In genomic region chr2:120539333-120539732, GRCm38 (mm10) we compare ENCODE assay signal across 8 mouse cellular contexts. TPM values are rescaled to one million over a fixed set of nuclear protein-coding genes. Genes with fewer than 3 reads are reported as not detected.
DNase-seq lines count a peak whose midpoint lies in the region; ATAC-seq and TF ChIP-seq lines count a peak whose summit lies in the region.

No protein-coding gene starts in this region.

- no peak for TF ChIP-seq EP300 in stomach, postnatal 0 days (optimal IDR thresholded peaks at IDR 0.05)

- ATAC-seq in hindbrain, embryonic 12.5 days (ENCODE audit: low FRiP score), result peak; percentile 81; the same call in 1 of the 2 replicates
- ATAC-seq in stomach, postnatal 0 days (ENCODE audit: low FRiP score, low TSS enrichment), result no peak
- no peak for ATAC-seq in CD4-positive, CD25-positive, alpha-beta regulatory T cell, adult 4 months

- TF ChIP-seq POLR2A in spleen, adult 2 months (IDR thresholded peaks at IDR 0.05; ENCODE audit: low read depth, low read length), result no peak

- peak; percentile 91 for DNase-seq in heart, adult 11 months
- no peak for DNase-seq in heart, postnatal 25 days (ENCODE audit: low spot score)
- no peak for DNase-seq in spleen, adult 2 months (ENCODE audit: low read depth in 1 of 2, low spot score in 2 of 2)
- no peak for DNase-seq in spleen, postnatal 10 days (ENCODE audit: low spot score in 2 of 2)
- DNase-seq in stomach, postnatal 0 days (ENCODE audit: low spot score), result no peak
- DNase-seq in layer of hippocampus, adult 18-20 months (ENCODE audit: low spot score in 2 of 2), result no peak

- no peaks in the 10 kb centered on the region for H3K27me3 ChIP-seq in spleen, adult 2 months (ENCODE audit: control insufficient read depth, insufficient read depth, low read length)
- H3K27me3 ChIP-seq in hindbrain, embryonic 12.5 days, result no peaks in the 10 kb centered on the region
- H3K27me3 ChIP-seq in stomach, postnatal 0 days (ENCODE audit: control insufficient read depth, insufficient read depth, low read length), result no peaks in the 10 kb centered on the region

- H3K9me3 ChIP-seq in hindbrain, embryonic 12.5 days (replicated peaks), result no peaks in the 10 kb centered on the region
- H3K9me3 ChIP-seq in stomach, postnatal 0 days (ENCODE audit: control insufficient read depth, low read length), result no peaks in the 10 kb centered on the region

- intact Hi-C loops in heart, postnatal 25 days (cut with DNase I), result loop anchor here (5.0 kb wide), 1 partner anchor 38 kb away; no protein-coding TSS in a partner anchor

- H3K4me2 ChIP-seq in hindbrain, embryonic 12.5 days (replicated peaks), result peak overlapping the region; percentile 19; the same call in 1 of the 2 replicates
- H3K4me2 ChIP-seq in stomach, postnatal 0 days (replicated peaks; ENCODE audit: low read depth), result 0 out of 2 replicates have a peak overlapping the region, but pooled peaks have one; percentile 9

- TF ChIP-seq CTCF in spleen, adult 2 months (IDR thresholded peaks at IDR 0.05; ENCODE audit: extremely low read depth, insufficient read depth, insufficient read length, insufficient replicate concordance), result no peak
- TF ChIP-seq CTCF in stomach, postnatal 0 days (IDR thresholded peaks at IDR 0.05; ENCODE audit: low read depth), result no peak

- 45% methylated on average over 3 of the region's 3 CpGs for WGBS in spleen, adult 2 months
- 59% methylated on average over 3 of the region's 3 CpGs for whole genome bisulfite sequencing in hindbrain, embryonic 12.5 days
- WGBS in stomach, postnatal 0 days, result 43% methylated on average over 3 of the region's 3 CpGs

- peaks cover 9% of the 10 kb centered on the region for H3K36me3 ChIP-seq in spleen, adult 2 months (ENCODE audit: control insufficient read depth, insufficient read depth, low read length)
- peaks cover 16% of the 10 kb centered on the region for H3K36me3 ChIP-seq in hindbrain, embryonic 12.5 days
- peaks cover 4% of the 10 kb centered on the region for H3K36me3 ChIP-seq in stomach, postnatal 0 days (ENCODE audit: control insufficient read depth, insufficient read depth, low read length)

- H3K27ac ChIP-seq in spleen, adult 2 months (ENCODE audit: insufficient read depth, low read length), result peak overlapping the region; percentile 86
- H3K27ac ChIP-seq in hindbrain, embryonic 12.5 days, result peak overlapping the region; percentile 62
- H3K27ac ChIP-seq in stomach, postnatal 0 days (replicated peaks), result peak overlapping the region; percentile 41; the same call in 1 of the 2 replicates

- no peaks in the 10 kb centered on the region; the same call in 1 of the 2 replicates for H3K4me1 ChIP-seq in spleen, adult 2 months (ENCODE audit: control insufficient read depth, insufficient read depth, insufficient read length)
- peaks cover 6% of the 10 kb centered on the region; the same call in 1 of the 2 replicates for H3K4me1 ChIP-seq in hindbrain, embryonic 12.5 days
- H3K4me1 ChIP-seq in stomach, postnatal 0 days (replicated peaks; ENCODE audit: control insufficient read depth, insufficient read depth), result no peaks in the 10 kb centered on the region

- peak overlapping the region; percentile 31 for H3K4me3 ChIP-seq in spleen, adult 2 months (ENCODE audit: extremely low read depth, insufficient read depth, insufficient read length)
- H3K4me3 ChIP-seq in hindbrain, embryonic 12.5 days, result no peak overlapping the region
- no peak overlapping the region for H3K4me3 ChIP-seq in stomach, postnatal 0 days (ENCODE audit: low read depth, low read length)

- no peak overlapping the region for H3K9ac ChIP-seq in hindbrain, embryonic 12.5 days
- no peak overlapping the region for H3K9ac ChIP-seq in stomach, postnatal 0 days (ENCODE audit: low read length)

RNA-seq across cellular contexts. Expression of gene Zfp106, which starts 24.3 kb away (rescaled TPM):
- 100 to 1,000 TPM; 423 to 433 TPM for total RNA-seq in heart, postnatal 25 days (2021)
- polyA plus RNA-seq in spleen, adult 2 months (2012; rRNA removed), result 24.3 and 39.8 TPM in 2 replicates
- 58.3 and 62.4 TPM in 2 replicates for polyA plus RNA-seq in hindbrain, embryonic 12.5 days (2016; fragmentation: Nextera tagmentation; extraction: Ambion mirVana)
- 16.8 and 22.7 TPM in 2 replicates for polyA plus RNA-seq in stomach, postnatal 0 days (2015; fragmentation: Nextera tagmentation; extraction: Ambion mirVana)
- polyA plus RNA-seq in CD4-positive, CD25-positive, alpha-beta regulatory T cell, adult 4 months (2017; shearing (Covaris generic)), result 10 to 100 TPM; 20.9 to 26.0 TPM
- 100 to 1,000 TPM; 169 to 182 TPM for total RNA-seq in layer of hippocampus, adult 18-20 months (2021)

RNA-seq across cellular contexts. Expression of gene Snap23, which starts 28.1 kb away (rescaled TPM):
- total RNA-seq in heart, postnatal 25 days (2021), result 10 to 100 TPM; 58.5 to 63.4 TPM
- polyA plus RNA-seq in spleen, adult 2 months (2012; rRNA removed), result 3.9 and 4.0 TPM in 2 replicates
- polyA plus RNA-seq in hindbrain, embryonic 12.5 days (2016; fragmentation: Nextera tagmentation; extraction: Ambion mirVana), result 39.5 and 40.7 TPM in 2 replicates
- 22.6 and 22.7 TPM in 2 replicates for polyA plus RNA-seq in stomach, postnatal 0 days (2015; fragmentation: Nextera tagmentation; extraction: Ambion mirVana)
- 10 to 100 TPM; 51.9 to 61.8 TPM for polyA plus RNA-seq in CD4-positive, CD25-positive, alpha-beta regulatory T cell, adult 4 months (2017; shearing (Covaris generic))
- 10 to 100 TPM; 15.4 to 19.2 TPM for total RNA-seq in layer of hippocampus, adult 18-20 months (2021)
